Mouse (Mus musculus): Measurements from ENCODE around the gene Gm3183.
"Not testable (repeated sequence)": the region's sequence is repeated elsewhere in the genome, so short reads cannot be mapped to it uniquely, and the experiment has no call there.

The Gm3183 gene
- long read RNA-seq, experiment 1, result 0 reads
- long read RNA-seq, experiment 2, result 0 reads

- intact Hi-C loops (cut with DNase I), result not testable (repeated sequence)
These were observed at the start of gene Gm3183 for GRCm38 (mm10) chr5:94865136-94865535. Gene Gm3183 (plus strand): TSS chr5:94865436.

All from adrenal gland (tissue).